Mouse (Mus musculus) lung, postnatal 25 days (tissue): ENCODE measurements at regions not wholly inside any gene's neighbourhood (a gene's known extent, or its start where the extent isn't known, plus 50 kb on each side); places are given as distances from the start of the nearest gene placed in this dataset.
A peak's percentile ranks its signal among the peaks of the same experiment; 100 is the strongest.

ENCODE experiments used
- DNase-seq: peaks from one replicate; pipeline ENCODE4 v3.0.0; 2022; ENCODE audit warnings: low spot score

DNA sequence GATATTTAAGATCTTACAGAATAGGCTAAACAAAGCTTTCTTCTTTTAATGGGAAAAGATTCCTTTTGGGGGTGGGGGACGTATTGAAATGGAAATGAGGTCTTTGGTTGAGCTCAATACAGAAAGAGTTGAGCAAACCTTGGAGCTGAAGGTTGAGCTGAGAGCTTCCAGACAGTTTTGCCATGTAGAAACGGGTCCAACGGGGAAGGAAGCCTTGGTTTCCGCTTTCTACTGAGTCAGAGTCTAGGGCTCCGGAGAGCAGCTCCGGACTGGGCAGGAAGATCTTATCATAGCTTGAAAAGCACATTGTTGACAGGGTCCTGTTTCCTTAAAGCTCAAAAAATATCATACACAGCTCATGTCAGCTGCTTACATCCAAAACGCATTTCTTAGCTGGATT lies 97.0 kb upstream of the Myo10 start:
- DNase-seq = peak; percentile 29

DNA sequence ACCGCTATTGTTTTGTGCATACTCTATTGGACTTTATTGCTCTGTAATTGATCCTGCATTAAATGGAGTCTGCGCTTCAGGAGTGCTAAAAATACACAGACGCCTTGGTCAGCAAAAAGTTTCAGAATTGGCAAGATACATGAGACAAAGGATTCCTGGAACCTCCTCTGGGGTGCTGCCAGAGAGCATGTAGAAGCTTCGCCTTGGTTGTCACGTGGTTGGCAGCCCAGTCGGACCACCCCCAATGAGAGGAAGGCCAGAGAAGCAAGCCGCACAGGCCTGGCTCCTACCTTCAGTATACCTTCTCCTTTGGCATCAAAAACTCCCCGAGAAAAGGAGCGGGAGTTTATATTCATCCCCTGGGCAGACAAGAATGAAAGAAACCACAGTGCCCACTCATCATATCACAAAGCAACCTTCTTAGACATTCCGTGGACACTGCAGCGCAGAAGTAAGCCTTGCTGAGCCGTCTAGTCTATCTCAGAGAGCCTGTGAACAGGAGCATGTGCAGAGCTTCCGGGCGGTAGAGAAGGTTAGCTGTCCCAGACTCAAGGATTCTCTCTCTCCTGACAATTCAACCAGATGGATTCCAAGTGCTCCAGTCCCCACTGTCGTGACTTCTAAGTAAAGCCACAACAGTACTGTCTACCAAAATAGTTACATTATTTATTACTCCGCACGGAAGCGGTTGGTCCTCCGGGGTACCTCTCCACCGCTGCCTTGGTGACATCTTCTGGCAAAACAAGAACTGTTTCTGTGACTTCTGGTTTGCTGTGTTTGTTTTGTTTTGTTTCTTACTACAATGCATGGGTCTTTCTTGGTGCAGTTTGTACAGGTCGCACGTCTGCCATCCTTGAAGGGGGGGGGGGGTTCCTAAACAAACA lies 85.6 kb upstream of the Myo10 start:
- DNase-seq = peak; percentile 14

DNA sequence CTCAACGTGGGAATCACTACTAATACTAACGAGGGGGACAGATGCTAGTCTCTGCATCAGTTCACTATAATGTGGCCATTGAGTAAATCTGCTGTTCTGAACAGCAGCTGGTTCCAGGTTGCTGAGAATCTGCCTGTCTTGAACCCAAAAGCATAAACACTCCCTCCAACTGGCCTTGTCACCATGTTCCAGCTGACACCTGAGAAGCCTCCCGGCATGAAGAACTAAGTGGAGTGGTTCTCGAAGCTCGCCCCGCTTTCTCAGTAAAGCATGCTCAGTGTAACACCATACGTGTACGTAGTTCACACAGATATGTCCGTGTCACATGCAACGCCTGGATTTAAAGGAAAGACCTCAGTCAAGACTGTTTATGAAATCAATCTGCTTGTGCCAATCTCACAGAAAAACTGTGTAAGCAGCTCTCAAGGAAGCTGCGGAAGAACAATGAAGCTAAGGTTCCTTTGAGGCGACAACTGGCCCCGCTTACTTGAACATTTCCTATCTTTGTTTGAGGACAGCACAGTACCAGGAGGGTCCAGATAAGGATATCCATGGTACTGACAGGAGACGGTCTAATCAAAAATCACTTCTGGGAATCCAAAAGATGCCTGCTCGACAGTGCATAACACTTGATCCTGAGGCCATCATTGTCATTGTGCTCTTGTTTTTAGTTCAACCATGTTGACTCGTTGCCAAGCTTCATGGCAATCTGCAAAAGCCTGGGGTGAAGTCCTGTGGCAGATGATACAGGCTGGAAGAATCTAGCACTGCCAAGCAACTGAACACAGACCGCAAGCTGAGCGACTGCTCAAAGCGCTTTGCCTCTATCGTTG lies 82.8 kb upstream of the Myo10 start:
- DNase-seq = peak; percentile 48

DNA sequence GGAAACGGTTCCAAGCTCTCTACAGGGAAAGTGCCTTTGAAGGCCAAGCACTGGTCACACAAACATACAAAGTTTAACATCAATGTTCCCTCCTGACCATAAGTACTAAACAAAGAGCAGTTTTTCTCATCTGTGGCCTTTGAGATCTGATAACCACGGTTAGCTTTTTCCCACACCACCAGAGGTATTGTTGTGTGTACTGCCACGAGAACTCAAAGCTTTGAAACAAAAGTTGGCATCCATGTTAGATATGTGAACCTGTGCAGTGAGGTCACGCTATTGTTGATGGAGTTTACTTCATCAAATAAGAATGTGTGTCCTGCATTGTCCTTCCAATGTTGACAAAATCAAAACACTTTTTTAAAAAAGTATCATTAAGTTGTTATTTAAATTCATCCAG lies 79.9 kb upstream of the Myo10 start:
- no peak for DNase-seq

DNA sequence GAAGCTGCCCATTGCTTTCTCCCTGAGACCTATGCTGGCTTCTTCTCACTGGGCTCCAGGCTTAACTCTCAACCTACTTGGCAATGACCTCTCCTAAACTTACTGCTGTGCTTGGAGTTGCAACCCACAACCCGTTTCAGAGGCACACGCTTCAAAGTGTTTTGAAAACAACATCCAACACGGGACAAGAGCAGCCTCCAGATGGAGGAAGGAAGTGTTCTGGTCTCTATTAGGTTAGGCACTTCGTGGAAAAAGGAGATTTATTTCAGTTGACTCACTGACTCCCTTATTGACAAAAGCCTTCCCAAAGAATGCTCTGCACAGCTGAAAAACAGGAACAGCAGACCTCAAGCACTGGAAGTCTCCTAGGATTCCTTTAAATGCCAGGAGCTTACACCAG lies 76.1 kb upstream of the Myo10 start:
- no peak for DNase-seq

DNA sequence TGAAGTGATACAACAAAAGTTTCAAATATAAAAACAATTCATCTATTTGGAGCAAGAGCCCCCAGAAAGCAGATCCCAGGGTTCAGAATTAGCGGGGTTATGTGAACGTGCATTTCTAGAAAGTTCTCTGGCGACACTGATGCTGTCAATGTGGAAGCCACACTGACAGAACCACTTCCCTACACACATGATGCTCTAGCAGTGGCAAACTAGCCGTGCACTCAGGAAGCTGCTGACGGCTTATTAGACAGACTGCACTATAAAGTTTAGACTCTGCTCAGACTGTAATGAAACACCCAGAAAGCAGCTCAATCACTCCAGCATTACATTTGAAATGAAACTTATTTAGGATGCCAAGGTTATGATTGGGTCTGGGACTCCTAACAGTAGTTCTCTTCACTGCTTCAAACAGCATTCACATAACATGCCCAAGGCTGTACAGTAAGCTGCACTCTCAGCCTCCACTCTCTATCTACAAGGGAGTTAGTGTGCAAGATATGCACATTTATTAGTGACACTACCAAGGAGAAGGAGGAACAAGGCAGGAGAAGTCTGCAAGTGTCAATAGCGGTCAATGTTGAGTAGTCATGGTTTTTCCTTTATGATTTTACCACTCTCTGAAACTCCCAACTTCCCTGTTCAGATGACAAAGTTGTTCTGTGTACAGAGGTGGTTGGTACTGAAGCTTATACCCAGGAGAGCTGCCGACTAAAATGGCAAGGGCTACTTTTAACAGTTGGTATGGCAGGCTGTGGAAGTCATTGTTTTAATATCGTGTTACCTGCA lies 71.9 kb upstream of the Myo10 start:
- no peak for DNase-seq

DNA sequence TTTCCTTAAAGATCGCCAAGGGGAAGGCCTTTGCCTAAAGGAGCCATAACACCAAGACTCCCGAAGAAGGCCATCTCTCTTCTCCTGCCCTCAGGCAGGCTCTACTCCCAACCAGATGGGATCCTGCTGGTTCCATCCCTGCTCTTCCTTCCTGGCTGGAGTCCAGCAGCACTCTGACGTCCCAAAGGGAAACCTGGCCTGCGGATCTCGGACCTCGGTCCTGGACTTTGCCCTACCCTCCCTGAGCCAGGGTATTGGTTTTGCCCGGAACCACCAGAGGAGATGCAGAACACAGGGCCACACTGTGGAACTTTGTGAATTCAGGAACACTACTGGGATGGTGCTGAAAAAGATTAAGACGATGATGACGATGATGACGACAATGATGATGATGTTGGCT lies 67.4 kb upstream of the Myo10 start:
- DNase-seq = no peak

DNA sequence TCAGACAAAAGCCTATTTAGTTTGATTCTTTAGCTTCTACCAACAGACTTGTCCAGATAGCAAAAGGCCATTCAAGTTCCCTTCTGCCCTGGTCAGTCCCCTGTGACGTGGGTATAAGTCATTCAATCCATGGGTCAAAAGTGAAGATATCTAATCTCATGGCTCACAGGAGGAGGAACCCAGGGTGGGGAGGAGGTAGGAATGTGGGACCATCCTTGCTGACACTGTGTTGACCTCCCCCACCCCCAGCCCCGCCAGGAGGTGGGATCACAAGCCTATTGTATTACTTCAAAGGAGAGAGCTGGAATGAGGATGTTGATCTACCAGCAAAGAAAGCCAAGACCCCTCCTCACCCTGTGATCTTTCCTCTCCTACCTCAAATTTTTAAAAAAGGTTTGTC lies 66.5 kb upstream of the Myo10 start:
- DNase-seq = no peak

DNA sequence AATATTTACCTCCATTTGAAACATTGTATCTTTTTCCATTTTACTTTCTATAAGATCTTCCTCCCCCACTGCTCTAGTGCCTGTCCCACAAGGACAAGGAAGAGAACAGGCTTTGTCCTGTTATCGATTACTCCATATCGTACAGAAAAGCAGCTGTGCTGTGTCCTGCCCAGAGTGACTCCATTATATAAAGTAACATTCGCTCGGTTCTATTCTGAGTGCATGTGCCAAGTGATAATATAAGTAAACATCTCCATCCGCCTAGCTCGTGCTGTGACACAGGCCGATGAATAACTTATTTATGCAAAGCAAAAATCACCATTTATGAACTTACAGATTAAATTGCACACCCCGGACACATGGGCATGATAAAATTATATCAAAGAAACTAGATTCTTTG lies 64.8 kb upstream of the Myo10 start:
- DNase-seq = no peak

DNA sequence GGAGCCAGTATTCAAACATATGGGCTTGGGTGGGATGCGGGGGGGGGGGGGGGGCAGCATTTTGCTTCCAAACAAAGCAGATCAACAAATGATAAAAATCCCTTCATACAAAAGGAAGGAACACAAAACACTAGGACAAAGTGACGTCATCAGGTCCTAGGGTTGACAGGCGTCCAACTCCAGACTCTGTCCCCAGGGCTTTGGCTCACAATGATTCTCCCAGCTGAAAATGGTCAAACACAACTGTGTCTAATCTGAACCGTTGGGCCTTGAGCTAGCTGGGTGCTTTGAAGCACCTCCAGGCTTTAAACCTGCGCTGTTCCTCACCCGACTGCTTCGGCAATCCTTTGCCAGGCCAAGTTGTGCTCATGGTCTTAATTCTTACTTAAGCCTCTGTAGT lies 64.1 kb upstream of the Myo10 start:
- DNase-seq = no peak

DNA sequence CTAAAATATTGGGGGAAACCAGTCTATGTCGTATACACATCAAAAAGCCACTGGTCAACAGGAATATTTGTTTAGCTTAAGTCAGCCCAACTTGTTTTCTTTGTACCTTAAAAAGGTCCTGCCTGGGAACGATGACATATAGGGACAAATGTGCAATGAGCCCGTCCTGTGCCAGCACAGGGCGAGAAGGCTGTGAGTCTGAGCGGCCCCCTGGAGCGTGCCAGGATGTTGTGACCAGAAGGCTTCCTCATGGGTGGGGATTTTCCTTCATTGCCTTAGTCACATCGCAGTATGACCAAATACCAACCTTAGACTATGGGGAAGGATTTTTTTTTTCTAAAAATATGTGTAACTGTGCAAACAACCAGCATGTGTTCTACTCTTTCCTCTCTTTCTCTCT lies 58.7 kb upstream of the Myo10 start:
- DNase-seq = no peak

DNA sequence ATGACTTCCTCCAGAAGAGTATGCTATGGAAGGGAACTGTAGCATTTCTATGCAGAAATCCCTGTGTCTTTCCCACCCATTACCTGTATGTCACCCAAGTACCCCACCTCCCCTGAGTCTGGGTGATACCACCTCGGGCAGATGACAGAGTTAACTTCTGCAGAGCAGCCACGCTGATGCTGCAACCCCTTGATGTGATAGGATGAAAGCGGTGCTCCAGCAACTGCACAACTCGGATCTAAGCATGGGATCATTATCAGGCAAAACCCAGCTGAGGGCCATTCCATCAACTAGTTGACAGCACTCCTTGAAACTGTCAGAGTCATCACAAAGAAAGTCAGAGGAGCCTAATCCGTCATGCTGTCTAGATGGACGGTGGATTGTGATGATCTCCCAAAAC lies 49.8 kb upstream of the Myo10 start:
- no peak for DNase-seq
